Mouse (Mus musculus) bone marrow macrophage, adult 2 months (primary cell): ENCODE results near the gene Cpsf4.

ENCODE experiments used
- CTCF ChIP-seq: IDR thresholded peaks from 2 replicates; pipeline ENCODE4 v1.5.1; 2012; ENCODE audit warnings: low read depth, mild to moderate bottlenecking, low read length, moderate library complexity
- POLR2A ChIP-seq: IDR thresholded peaks from 2 replicates; pipeline ENCODE4 v1.6.1; 2012; ENCODE audit warnings: mild to moderate bottlenecking, low read depth, low read length, borderline replicate concordance

GRCm38 (mm10) chr5:145178461-145178980 is 11.5 kb downstream of the Cpsf4 start:
- TF ChIP-seq CTCF (no peak), POLR2A (no peak)
